Mouse (Mus musculus) spleen, embryonic (tissue): ENCODE measurements around the gene Spag4.

Experiments
- CTCF ChIA-PET: fragments of 350-600 bp; sonication (Branson Sonifier 250); formaldehyde crosslinking; loops from one replicate; lab custom pipeline; 2022; lab: Charles Lee

Spag4 gene

GRCm38 (mm10) chr2:156110627-156111357 lies 45.8 kb downstream of the Spag4 start:
- CTCF ChIA-PET, result interaction anchor here (0.6 to 1.1 kb wide), 3 partner anchors 23 to 80 kb away, joined by 3 to 4 read pairs (median 4); no protein-coding TSS in a partner anchor

- CTCF ChIA-PET, result interaction anchor here (0.6 to 1.1 kb wide), 4 partner anchors 22 to 404 kb away, joined by 3 to 4 read pairs (median 4); no protein-coding TSS in a partner anchor
Measured at GRCm38 (mm10) chr2:156111358-156112079, 46.5 kb downstream of the Spag4 start, which contains the start of the genes Cpne1 and Rbm12. Gene Cpne1, minus strand, starts transcription at chr2:156111965. Gene Rbm12, minus strand, starts transcription at chr2:156111978.

- CTCF ChIA-PET, result interaction anchor here (0.7 kb wide), 1 partner anchor 405 kb away, joined by 3 read pairs; no protein-coding TSS in a partner anchor
Measured at GRCm38 (mm10) chr2:156112080-156112423, 47.1 kb downstream of the Spag4 start.

GRCm38 (mm10) chr2:156119566-156119965 lies 54.6 kb downstream of the Spag4 start:
- CTCF ChIA-PET, result no interaction called here
